Mouse (Mus musculus): ENCODE measurements around the gene Ilf3. TPM values are rescaled to one million over a fixed set of nuclear protein-coding genes. Genes with fewer than 3 reads are reported as not detected.
"Not testable (repeated sequence)": the region's sequence is repeated elsewhere in the genome, so short reads cannot be mapped to it uniquely, and the experiment has no call there.

Ilf3 gene
- polyA plus RNA-seq, 1 experiment: 209 TPM

- Histone ChIP-seq H3K4me3 (ENCODE audit: low read depth, low read length) (no peak overlapping the region), H3K9ac (ENCODE audit: low read depth, poor library complexity, severe bottlenecking) (no peak overlapping the region), H3K27me3 (ENCODE audit: control insufficient read depth, insufficient read depth, low read length, poor library complexity, severe bottlenecking) (no peaks in the 10 kb centered on the region), H3K9me3 (replicated peaks; ENCODE audit: control insufficient read depth, insufficient read depth, low read length, poor library complexity, severe bottlenecking) (no peaks in the 10 kb centered on the region), H3K27ac (ENCODE audit: insufficient read depth, low read length) (no peak overlapping the region), H3K4me1 (ENCODE audit: control insufficient read depth, insufficient read depth, low read length) (no peaks in the 10 kb centered on the region), H3K36me3 (ENCODE audit: control insufficient read depth, insufficient read depth, low read length, poor library complexity, severe bottlenecking) (no peaks in the 10 kb centered on the region)
- TF ChIP-seq EP300 (IDR thresholded peaks at IDR 0.05; ENCODE audit: insufficient read depth, low read depth, low read length) (no peak), CTCF (IDR thresholded peaks at IDR 0.05; ENCODE audit: low read depth, low read length) (no peak), POLR2A (IDR thresholded peaks at IDR 0.05; ENCODE audit: insufficient read depth, low read length) (no peak)
These were observed 45.3 kb upstream of the Ilf3 start for GRCm38 (mm10) chr9:21322211-21322916.

GRCm38 (mm10) chr9:21322917-21323297 is 44.8 kb upstream of the Ilf3 start:
- not testable (repeated sequence) for H3K4me1 ChIP-seq (ENCODE audit: control insufficient read depth, insufficient read depth, low read length); H3K9me3 ChIP-seq (replicated peaks; ENCODE audit: control insufficient read depth, insufficient read depth, low read length, poor library complexity, severe bottlenecking); H3K27ac ChIP-seq (ENCODE audit: insufficient read depth, low read length); H3K4me3 ChIP-seq (ENCODE audit: low read depth, low read length); H3K27me3 ChIP-seq (ENCODE audit: control insufficient read depth, insufficient read depth, low read length, poor library complexity, severe bottlenecking); H3K9ac ChIP-seq (ENCODE audit: low read depth, poor library complexity, severe bottlenecking); H3K36me3 ChIP-seq (ENCODE audit: control insufficient read depth, insufficient read depth, low read length, poor library complexity, severe bottlenecking)

- H3K4me3 ChIP-seq (ENCODE audit: low read depth, low read length): no peak overlapping the region
- no peak overlapping the region for H3K27ac ChIP-seq (ENCODE audit: insufficient read depth, low read length)
- TF ChIP-seq CTCF (IDR thresholded peaks at IDR 0.05; ENCODE audit: low read depth, low read length) (no peak), POLR2A (IDR thresholded peaks at IDR 0.05; ENCODE audit: insufficient read depth, low read length) (no peak), EP300 (IDR thresholded peaks at IDR 0.05; ENCODE audit: insufficient read depth, low read depth, low read length) (no peak)
These were observed 43.4 kb upstream of the Ilf3 start for GRCm38 (mm10) chr9:21324269-21324668.

GRCm38 (mm10) chr9:21327569-21327968 is 40.1 kb upstream of the Ilf3 start:
- Histone ChIP-seq H3K27me3 (ENCODE audit: control insufficient read depth, insufficient read depth, low read length, poor library complexity, severe bottlenecking) (no peaks in the 10 kb centered on the region), H3K27ac (ENCODE audit: insufficient read depth, low read length) (no peak overlapping the region), H3K9me3 (replicated peaks; ENCODE audit: control insufficient read depth, insufficient read depth, low read length, poor library complexity, severe bottlenecking) (no peaks in the 10 kb centered on the region), H3K36me3 (ENCODE audit: control insufficient read depth, insufficient read depth, low read length, poor library complexity, severe bottlenecking) (no peaks in the 10 kb centered on the region), H3K9ac (ENCODE audit: low read depth, poor library complexity, severe bottlenecking) (no peak overlapping the region), H3K4me1 (ENCODE audit: control insufficient read depth, insufficient read depth, low read length) (peaks cover 3% of the 10 kb centered on the region), H3K4me3 (ENCODE audit: low read depth, low read length) (no peak overlapping the region)
- no peak for TF ChIP-seq CTCF (IDR thresholded peaks at IDR 0.05; ENCODE audit: low read depth, low read length)
- no peak for TF ChIP-seq EP300 (IDR thresholded peaks at IDR 0.05; ENCODE audit: insufficient read depth, low read depth, low read length)
- TF ChIP-seq POLR2A (IDR thresholded peaks at IDR 0.05; ENCODE audit: insufficient read depth, low read length): no peak

More at GRCm38 (mm10) chr9:21324269-21324668, 43.4 kb upstream of the Ilf3 start:
- Histone ChIP-seq H3K4me1 (ENCODE audit: control insufficient read depth, insufficient read depth, low read length) (no peaks in the 10 kb centered on the region), H3K9ac (ENCODE audit: low read depth, poor library complexity, severe bottlenecking) (no peak overlapping the region), H3K36me3 (ENCODE audit: control insufficient read depth, insufficient read depth, low read length, poor library complexity, severe bottlenecking) (no peaks in the 10 kb centered on the region), H3K27me3 (ENCODE audit: control insufficient read depth, insufficient read depth, low read length, poor library complexity, severe bottlenecking) (no peaks in the 10 kb centered on the region), H3K9me3 (replicated peaks; ENCODE audit: control insufficient read depth, insufficient read depth, low read length, poor library complexity, severe bottlenecking) (no peaks in the 10 kb centered on the region)

GRCm38 (mm10) chr9:21328041-21328440 is 39.6 kb upstream of the Ilf3 start:
- H3K27me3 ChIP-seq (ENCODE audit: control insufficient read depth, insufficient read depth, low read length, poor library complexity, severe bottlenecking): no peaks in the 10 kb centered on the region
- no peak overlapping the region for H3K4me3 ChIP-seq (ENCODE audit: low read depth, low read length)
- no peaks in the 10 kb centered on the region for H3K36me3 ChIP-seq (ENCODE audit: control insufficient read depth, insufficient read depth, low read length, poor library complexity, severe bottlenecking)
- H3K9ac ChIP-seq (ENCODE audit: low read depth, poor library complexity, severe bottlenecking): no peak overlapping the region
- no peak overlapping the region for H3K27ac ChIP-seq (ENCODE audit: insufficient read depth, low read length)
- H3K9me3 ChIP-seq (replicated peaks; ENCODE audit: control insufficient read depth, insufficient read depth, low read length, poor library complexity, severe bottlenecking): no peaks in the 10 kb centered on the region
- TF ChIP-seq EP300 (IDR thresholded peaks at IDR 0.05; ENCODE audit: insufficient read depth, low read depth, low read length): no peak
- no peak for TF ChIP-seq POLR2A (IDR thresholded peaks at IDR 0.05; ENCODE audit: insufficient read depth, low read length)
- TF ChIP-seq CTCF (IDR thresholded peaks at IDR 0.05; ENCODE audit: low read depth, low read length): no peak
- peaks cover 6% of the 10 kb centered on the region for H3K4me1 ChIP-seq (ENCODE audit: control insufficient read depth, insufficient read depth, low read length)

GRCm38 (mm10) chr9:21329041-21329440 is 38.6 kb upstream of the Ilf3 start:
- Histone ChIP-seq H3K4me1 (ENCODE audit: control insufficient read depth, insufficient read depth, low read length) (peaks cover 6% of the 10 kb centered on the region), H3K27ac (ENCODE audit: insufficient read depth, low read length) (no peak overlapping the region), H3K27me3 (ENCODE audit: control insufficient read depth, insufficient read depth, low read length, poor library complexity, severe bottlenecking) (no peaks in the 10 kb centered on the region), H3K9ac (ENCODE audit: low read depth, poor library complexity, severe bottlenecking) (no peak overlapping the region), H3K9me3 (replicated peaks; ENCODE audit: control insufficient read depth, insufficient read depth, low read length, poor library complexity, severe bottlenecking) (no peaks in the 10 kb centered on the region), H3K4me3 (ENCODE audit: low read depth, low read length) (no peak overlapping the region), H3K36me3 (ENCODE audit: control insufficient read depth, insufficient read depth, low read length, poor library complexity, severe bottlenecking) (no peaks in the 10 kb centered on the region)
- TF ChIP-seq CTCF (IDR thresholded peaks at IDR 0.05; ENCODE audit: low read depth, low read length) (no peak), POLR2A (IDR thresholded peaks at IDR 0.05; ENCODE audit: insufficient read depth, low read length) (no peak), EP300 (IDR thresholded peaks at IDR 0.05; ENCODE audit: insufficient read depth, low read depth, low read length) (no peak)

Measured in ES-Bruce4 (cell line).